Mouse (Mus musculus): ENCODE measurements at regions not wholly inside any gene's neighbourhood (a gene's known extent, or its start where the extent isn't known, plus 50 kb on each side); places are given as distances from the start of the nearest gene placed in this dataset.

DNA sequence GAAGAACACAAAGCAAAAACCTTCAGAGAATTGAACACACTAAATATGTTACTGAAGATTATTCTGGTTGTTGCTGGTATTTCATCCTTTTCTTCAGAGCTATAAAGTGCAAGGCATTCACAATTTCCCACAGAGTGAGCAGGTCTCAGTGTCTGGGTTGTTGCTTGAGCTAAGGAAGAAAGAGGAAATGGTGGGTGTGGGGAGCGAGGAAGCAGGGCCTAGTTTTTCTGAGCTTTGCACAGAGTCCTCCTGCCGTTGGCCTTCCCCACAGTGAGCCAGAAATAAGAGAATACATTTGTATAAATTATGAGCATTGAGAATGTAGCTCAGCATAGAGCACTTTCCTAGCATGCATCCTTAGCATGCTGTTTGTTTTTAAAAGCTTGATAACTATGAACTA is 120.8 kb upstream of the Tbl1xr1 start:
- TF ChIP-seq CTCF (IDR thresholded peaks at IDR 0.05; ENCODE audit: insufficient read depth, low read depth, low read length) (no peak), POLR2A (IDR thresholded peaks at IDR 0.05; ENCODE audit: insufficient read depth, low read depth, low read length) (no peak)
